ENCODE assay signal across 8 mouse cellular contexts in genomic region chr11:5788056-5789014, GRCm38 (mm10). TPM values are rescaled to one million over a fixed set of nuclear protein-coding genes. Genes with fewer than 3 reads are reported as not detected.
DNase-seq lines count a peak whose midpoint lies in the region; ATAC-seq lines count a peak whose summit lies in the region.

Dbnl (plus strand) TSS chr11:5788488.

- peak; percentile 93 for ATAC-seq in inflammation-experienced regulatory T-cells, adult 6 months
- ATAC-seq in megakaryocyte-erythroid progenitor cell, adult 5-6 weeks (replicated peaks; ENCODE audit: low FRiP score, low TSS enrichment, poor library complexity, severe bottlenecking): peak; percentile 93

- DNase-seq in adrenal gland, adult (ENCODE audit: inconsistent age in 2 of 2, low spot score in 1 of 2): peak; percentile 97 to 98
- peak; percentile 97 for DNase-seq in embryo, embryonic 10.5 days (ENCODE audit: low spot score)
- DNase-seq in gastrocnemius, postnatal 14 days: peak; percentile 96
- peak; percentile 92 to 97 for DNase-seq in left cerebral cortex, postnatal 10 days (ENCODE audit: extremely low spot score in 1 of 2, low spot score in 2 of 2)
- peak; percentile 97 for DNase-seq in right cerebral cortex, postnatal 25 days
- DNase-seq in urinary bladder, postnatal 4 days (ENCODE audit: low spot score in 2 of 2): peak; percentile 93 to 94

- intact Hi-C loops in gastrocnemius, postnatal 14 days (cut with DNase I; ENCODE audit: low total_unique reads): no loop called here
- intact Hi-C loops in left cerebral cortex, postnatal 10 days (cut with DNase I): no loop called here

RNA-seq across cellular contexts. Expression of gene Dbnl, which starts in this region (rescaled TPM):
- 10 to 100 TPM; 18.7 to 21.6 TPM for total RNA-seq in gastrocnemius, postnatal 14 days (2021)
- polyA plus RNA-seq in inflammation-experienced regulatory T-cells, adult 6 months (2017; shearing (Covaris generic)): 100 to 1,000 TPM; 127 to 153 (median 139) TPM
- total RNA-seq in left cerebral cortex, postnatal 10 days (2021): 10 to 100 TPM; 86.9 to 89.1 TPM
- 47.1 and 48.7 TPM in 2 replicates for total RNA-seq in megakaryocyte-erythroid progenitor cell, adult 5-6 weeks (2014; fragmentation: Nextera tagmentation)
- 58.7 and 68.5 TPM in 2 replicates for total RNA-seq in megakaryocyte-erythroid progenitor cell, adult 5-6 weeks (2017)

Comparison
In these comparisons a context has a peak if more than half of its experiments do, and no peak if none do; other contexts are left out.
1. Peak in every context shown above with its lines: DNase-seq and ATAC-seq.